Mouse (Mus musculus): ENCODE results near the gene Gtf3c4. TPM values are rescaled to one million over a fixed set of nuclear protein-coding genes. Genes with fewer than 3 reads are reported as not detected.

Gtf3c4 gene
- total RNA-seq, 2 experiments from 2014 or later = 5.1 to 5.8 TPM

GRCm38 (mm10) chr2:28810260-28811013 lies 29.7 kb downstream of the Gtf3c4 start:
- no peak for ATAC-seq (replicated peaks; ENCODE audit: low FRiP score, poor library complexity, severe bottlenecking)

GRCm38 (mm10) chr2:28808841-28809240 lies 31.3 kb downstream of the Gtf3c4 start:
- ATAC-seq (replicated peaks; ENCODE audit: low FRiP score, poor library complexity, severe bottlenecking) = no peak

- ATAC-seq (replicated peaks; ENCODE audit: low FRiP score, poor library complexity, severe bottlenecking) = no peak
These were observed 36.8 kb downstream of the Gtf3c4 start for GRCm38 (mm10) chr2:28803406-28803805.

GRCm38 (mm10) chr2:28799575-28799974 lies 40.6 kb downstream of the Gtf3c4 start:
- no peak for ATAC-seq (replicated peaks; ENCODE audit: low FRiP score, poor library complexity, severe bottlenecking)

- no peak for ATAC-seq (replicated peaks; ENCODE audit: low FRiP score, poor library complexity, severe bottlenecking)
These were observed 41.8 kb downstream of the Gtf3c4 start for GRCm38 (mm10) chr2:28798390-28798789.

- no peak for ATAC-seq (replicated peaks; ENCODE audit: low FRiP score, poor library complexity, severe bottlenecking)
These were observed 42.6 kb downstream of the Gtf3c4 start for GRCm38 (mm10) chr2:28797490-28798106.

GRCm38 (mm10) chr2:28796298-28796697 lies 43.9 kb downstream of the Gtf3c4 start:
- no peak for ATAC-seq (replicated peaks; ENCODE audit: low FRiP score, poor library complexity, severe bottlenecking)

GRCm38 (mm10) chr2:28794623-28795022 lies 45.5 kb downstream of the Gtf3c4 start:
- ATAC-seq (replicated peaks; ENCODE audit: low FRiP score, poor library complexity, severe bottlenecking) = no peak

GRCm38 (mm10) chr2:28792931-28793610 lies 47.1 kb downstream of the Gtf3c4 start:
- no peak for ATAC-seq (replicated peaks; ENCODE audit: low FRiP score, poor library complexity, severe bottlenecking)

- ATAC-seq (replicated peaks; ENCODE audit: low FRiP score, poor library complexity, severe bottlenecking) = 0 out of 2 replicates have a peak, but pooled peaks have one; percentile 37
These were observed 53.0 kb downstream of the Gtf3c4 start for GRCm38 (mm10) chr2:28787067-28787619.

GRCm38 (mm10) chr2:28786355-28787066 lies 53.6 kb downstream of the Gtf3c4 start:
- no peak for ATAC-seq (replicated peaks; ENCODE audit: low FRiP score, poor library complexity, severe bottlenecking)

- no peak for ATAC-seq (replicated peaks; ENCODE audit: low FRiP score, poor library complexity, severe bottlenecking)
These were observed 58.9 kb downstream of the Gtf3c4 start for GRCm38 (mm10) chr2:28781310-28781709.

GRCm38 (mm10) chr2:28780001-28780782 lies 60.0 kb downstream of the Gtf3c4 start:
- ATAC-seq (replicated peaks; ENCODE audit: low FRiP score, poor library complexity, severe bottlenecking) = no peak

GRCm38 (mm10) chr2:28776728-28777127 lies 63.4 kb downstream of the Gtf3c4 start:
- no peak for ATAC-seq (replicated peaks; ENCODE audit: low FRiP score, poor library complexity, severe bottlenecking)

GRCm38 (mm10) chr2:28774073-28774472 lies 66.1 kb downstream of the Gtf3c4 start:
- ATAC-seq (replicated peaks; ENCODE audit: low FRiP score, poor library complexity, severe bottlenecking) = no peak
